Mouse (Mus musculus) kidney, adult 2 months (tissue): ENCODE measurements around the gene Hpse. TPM values are rescaled to one million over a fixed set of nuclear protein-coding genes. Genes with fewer than 3 reads are reported as not detected.

Experiments
- DNase-seq: peaks from one replicate; pipeline ENCODE4 v3.0.0; 2021
- H3K27ac ChIP-seq: fragments of 200-500 bp; 2 replicates; pipeline ENCODE4 v1.5.1; 2012; ENCODE audit warnings: low read depth, low read length, control low read depth, inconsistent platforms; ENCODE audit not compliant: insufficient read depth
- H3K27me3 ChIP-seq: fragments of 200-500 bp; replicated peaks from 2 replicates; pipeline ENCODE4 v1.6.1; 2012; ENCODE audit warnings: mild to moderate bottlenecking, moderate library complexity, low read length, inconsistent platforms; ENCODE audit not compliant: control insufficient read depth, insufficient read depth
- H3K36me3 ChIP-seq: fragments of 200-500 bp; 2 replicates; pipeline ENCODE4 v1.6.1; 2012; ENCODE audit warnings: mild to moderate bottlenecking, moderate library complexity, low read length, inconsistent platforms; ENCODE audit not compliant: control insufficient read depth, insufficient read depth
- H3K4me1 ChIP-seq: fragments of 200-500 bp; 2 replicates; pipeline ENCODE4 v1.6.1; 2011; ENCODE audit warnings: low read length; ENCODE audit not compliant: control insufficient read depth, insufficient read depth
- H3K4me3 ChIP-seq: fragments of 200-500 bp; 2 replicates; pipeline ENCODE4 v1.5.1; 2011; ENCODE audit warnings: mild to moderate bottlenecking, low read depth, low read length, control low read depth; ENCODE audit not compliant: insufficient read depth
- CTCF ChIP-seq: fragments of 200-500 bp; conservative IDR thresholded peaks from 2 replicates; pipeline ENCODE4 v1.5.1; 2011; ENCODE audit warnings: low read depth, mild to moderate bottlenecking, control low read depth, low read length, moderate library complexity, mixed read lengths; ENCODE audit not compliant: insufficient read depth, insufficient read length
- POLR2A ChIP-seq: fragments of 200-500 bp; IDR thresholded peaks from one replicate; pipeline ENCODE4 v1.6.1; 2011; ENCODE audit warnings: low read depth, low read length, control low read depth
- WGBS: fragments of 180-500 bp; shearing (Covaris S2); methylation state at CpG from one replicate; pipeline ENCODE4 v1.1.7; 2018; 5-methylcytosine and 5-hydroxymethylcytosine counted together
- polyA plus RNA-seq: library from polyadenylated mRNA; depleted of rRNA; stranded (reverse); fragments of >200 nt; gene quantifications from 2 replicates; pipeline ENCODE4 v1.2.3, GENCODE M21; 2012; rRNA removed

The Hpse gene
- polyA plus RNA-seq, 1 experiment = 1.1 TPM

DNA sequence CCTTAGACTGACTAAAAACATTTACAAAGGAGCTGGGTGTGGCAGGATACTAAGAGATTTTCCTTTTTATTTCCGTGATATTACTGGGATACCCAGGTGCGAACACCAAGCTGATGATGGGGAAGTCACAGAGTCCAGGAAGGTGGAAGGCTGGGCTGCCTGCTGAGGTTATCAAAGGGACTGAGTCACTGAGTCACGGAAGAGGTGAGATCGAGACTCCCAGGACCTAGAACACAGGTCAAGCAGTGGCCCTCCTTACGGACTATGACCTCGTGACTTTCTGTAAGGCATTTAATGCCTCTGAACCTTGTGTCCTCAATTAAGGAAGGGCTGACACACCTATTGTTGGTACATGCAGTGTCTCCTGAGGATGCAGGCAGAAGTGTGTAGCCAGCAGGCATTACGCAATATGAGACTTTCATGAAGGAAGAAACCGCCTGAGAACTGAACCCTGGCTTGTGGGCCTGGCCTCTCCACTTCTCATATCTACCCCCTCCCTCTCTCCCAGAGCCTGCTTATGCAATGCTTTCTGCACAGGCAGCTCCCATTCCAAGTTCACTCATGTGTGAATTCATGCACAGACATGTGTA lies 86.9 kb downstream of the Hpse start:
- peak; percentile 88 for DNase-seq
- H3K4me3 ChIP-seq = no peak overlapping the region
- H3K36me3 ChIP-seq = no peaks in the 10 kb centered on the region
- no peaks in the 10 kb centered on the region for H3K27me3 ChIP-seq
- TF ChIP-seq CTCF = no peak
- no peak for TF ChIP-seq POLR2A
- no peak overlapping the region for H3K27ac ChIP-seq
- 57% methylated on average over 8 of the region's 8 CpGs for WGBS
- H3K4me1 ChIP-seq = peaks cover 11% of the 10 kb centered on the region

Other genes starting within 250 kb of the Hpse start
- gene Lin54, start 219.1 kb downstream of the Hpse start, polyA plus RNA-seq = 6.2 and 6.4 TPM in 2 replicates
- gene Cops4, start 201.4 kb downstream of the Hpse start, polyA plus RNA-seq = 25.4 and 29.8 TPM in 2 replicates
- 44.5 and 60.0 TPM in 2 replicates for gene Plac8, start 147.5 kb downstream of the Hpse start, polyA plus RNA-seq
- gene Coq2, start 44.6 kb downstream of the Hpse start, polyA plus RNA-seq = 100 and 111 TPM in 2 replicates
- 6.8 and 10.2 TPM in 2 replicates for gene Helq, start 78.9 kb upstream of the Hpse start, polyA plus RNA-seq
- gene Mrps18c, start 78.9 kb upstream of the Hpse start, polyA plus RNA-seq = 25.4 and 57.3 TPM in 2 replicates
- 4.6 and 4.9 TPM in 2 replicates for gene Abraxas1, start 101.2 kb upstream of the Hpse start, polyA plus RNA-seq
- gene Gpat3, start 126.0 kb upstream of the Hpse start, polyA plus RNA-seq = 10.0 and 10.9 TPM in 2 replicates